8 mouse cellular contexts compared by ENCODE assay signal in the genomic region with DNA sequence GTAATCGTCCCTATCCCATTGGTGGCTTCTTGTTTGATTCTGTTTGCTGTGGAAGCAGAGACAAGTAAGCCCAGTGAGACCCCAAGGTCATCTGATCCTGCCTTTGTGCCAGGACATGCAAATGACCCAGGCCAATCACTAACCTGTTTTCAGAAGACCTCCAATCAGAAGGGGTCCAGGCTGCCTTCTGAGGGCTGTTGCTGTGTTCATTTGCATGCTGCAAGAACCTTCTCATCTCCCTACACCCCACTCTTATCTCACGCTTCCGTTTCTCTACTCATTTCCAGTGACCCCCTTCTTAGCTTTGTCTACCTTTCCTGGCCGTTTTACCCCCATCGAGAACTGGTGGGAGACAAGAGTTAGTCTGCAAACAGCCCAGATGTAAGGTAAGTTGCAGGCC. TPM values are rescaled to one million over a fixed set of nuclear protein-coding genes. Genes with fewer than 3 reads are reported as not detected.
DNase-seq lines count a peak whose midpoint lies in the region; ATAC-seq and TF ChIP-seq lines count a peak whose summit lies in the region.

A gene (plus strand): TSS at position 229 of the 400 bp plus-strand sequence.

- DNase-seq in layer of hippocampus, adult 2 months (ENCODE audit: low spot score in 2 of 2), result no peak
- DNase-seq in layer of hippocampus, postnatal 14 days (ENCODE audit: low spot score in 2 of 2), result no peak
- peak; percentile 27 for DNase-seq in ZHBTc4 (ENCODE audit: low read depth, low spot score)
- no peak for DNase-seq in liver, embryonic 13.5 days
- no peak for DNase-seq in cerebellum, adult 11 months
- DNase-seq in layer of hippocampus, postnatal 10 days (ENCODE audit: low spot score in 2 of 2), result no peak

- H3K4me2 ChIP-seq in heart, embryonic 11.5 days, result peak within 1 kb of the TSS; percentile 61
- peak within 1 kb of the TSS; percentile 33 for H3K4me2 ChIP-seq in liver, embryonic 13.5 days

- H3K9me3 ChIP-seq in heart, embryonic 11.5 days (replicated peaks; ENCODE audit: control insufficient read depth, low read length), result no peaks in the 10 kb centered on the region
- H3K9me3 ChIP-seq in liver, embryonic 13.5 days (replicated peaks), result no peaks in the 10 kb centered on the region

- 33% methylated on average over 5 of the region's 5 CpGs for WGBS in heart, embryonic 11.5 days (ENCODE audit: insufficient replicate concordance)
- whole genome bisulfite sequencing in liver, embryonic 13.5 days (ENCODE audit: insufficient replicate concordance), result 24% methylated on average over 5 of the region's 5 CpGs

- no peaks in the 10 kb centered on the region for H3K27me3 ChIP-seq in heart, embryonic 11.5 days (ENCODE audit: control insufficient read depth, insufficient read depth, low read length)
- peaks cover 13% of the 10 kb centered on the region for H3K27me3 ChIP-seq in liver, embryonic 13.5 days

- no peaks in the 10 kb centered on the region; the same call in 1 of the 2 replicates for H3K36me3 ChIP-seq in heart, embryonic 11.5 days (ENCODE audit: control insufficient read depth, insufficient read depth, low read length)
- H3K36me3 ChIP-seq in liver, embryonic 13.5 days, result no peaks in the 10 kb centered on the region

- peaks cover 25% of the 10 kb centered on the region for H3K4me1 ChIP-seq in heart, embryonic 11.5 days (ENCODE audit: control insufficient read depth, insufficient read depth, low read length)
- peaks cover 13% of the 10 kb centered on the region; the same call in 1 of the 2 replicates for H3K4me1 ChIP-seq in liver, embryonic 13.5 days (replicated peaks)

- ATAC-seq in heart, embryonic 11.5 days (replicated peaks; ENCODE audit: insufficient number of reproducible peaks, low FRiP score, low TSS enrichment), result 0 out of 2 replicates have a peak, but pooled peaks have one; percentile 36
- peak; percentile 8; the same call in 1 of the 2 replicates for ATAC-seq in liver, embryonic 13.5 days (ENCODE audit: low read depth)
- ATAC-seq in CD4-positive, CD25-positive, alpha-beta regulatory T cell, adult 4 months, result no peak

- H3K9ac ChIP-seq in heart, embryonic 11.5 days (ENCODE audit: low read depth, low read length), result peak within 1 kb of the TSS; percentile 71
- peak within 1 kb of the TSS; percentile 5; the same call in 1 of the 2 replicates for H3K9ac ChIP-seq in liver, embryonic 13.5 days

- peak within 1 kb of the TSS; percentile 44 for H3K4me3 ChIP-seq in layer of hippocampus, adult 2 months
- peak within 1 kb of the TSS; percentile 36 for H3K4me3 ChIP-seq in heart, embryonic 11.5 days (ENCODE audit: low read depth, low read length)
- H3K4me3 ChIP-seq in liver, embryonic 13.5 days (replicated peaks), result peak within 1 kb of the TSS; percentile 21; the same call in 1 of the 2 replicates

- TF ChIP-seq CTCF in layer of hippocampus, adult 2 months (conservative IDR thresholded peaks at IDR 0.05), result no peak

- H3K27ac ChIP-seq in layer of hippocampus, adult 2 months, result peak within 1 kb of the TSS; percentile 71
- H3K27ac ChIP-seq in heart, embryonic 11.5 days (ENCODE audit: low read depth, low read length), result peak within 1 kb of the TSS; percentile 91
- no peak within 1 kb of the TSS for H3K27ac ChIP-seq in liver, embryonic 13.5 days

RNA-seq across cellular contexts. Expression of the gene that starts here (rescaled TPM):
- 1 to 10 TPM; 4.8 to 5.8 TPM for total RNA-seq in layer of hippocampus, adult 2 months (2021)
- 1 to 10 TPM; 6.5 to 8.9 TPM for total RNA-seq in layer of hippocampus, postnatal 14 days (2021)
- polyA plus RNA-seq in heart, embryonic 11.5 days (2014; fragmentation: Nextera tagmentation; extraction: Ambion mirVana), result 44.4 and 51.4 TPM in 2 replicates
- 2.0 and 3.0 TPM in 2 replicates for polyA plus RNA-seq in liver, embryonic 13.5 days (2015; fragmentation: Nextera tagmentation; extraction: Ambion mirVana)
- not detected for polyA plus RNA-seq in CD4-positive, CD25-positive, alpha-beta regulatory T cell, adult 4 months (2017; shearing (Covaris generic))
- total RNA-seq in layer of hippocampus, postnatal 10 days (2021), result 1 to 10 TPM; 4.9 to 5.7 TPM

Comparison
In these comparisons a context has a peak if more than half of its experiments do, and no peak if none do; other contexts are left out.
1. RNA of the gene that starts here (polyA plus RNA-seq): 44.4 to 51.4 TPM in heart, embryonic 11.5 days; 2.0 to 3.0 TPM in liver, embryonic 13.5 days and not detected in CD4-positive, CD25-positive, alpha-beta regulatory T cell, adult 4 months; every median in the first group is over 10 times any median in the second.
2. Peak in every context shown above with its lines, with median percentiles within 50 percentile points of each other: H3K4me3 ChIP-seq.